Mouse (Mus musculus) 416B (cell line): Measurements from ENCODE around the gene Lrrc61.

ENCODE experiments used
- DNase-seq: peaks from one replicate; pipeline ENCODE4 v3.0.0; 2011; ENCODE audit warnings: low read depth

Gene Lrrc61

GRCm38 (mm10) chr6:48593158-48594042 lies 38.8 kb downstream of the Lrrc61 start, which contains the start of the genes Repin1 and Gm44965:
Repin1 (plus strand) TSS chr6:48593883.
Gm44965 (plus strand) TSS chr6:48593941.
- DNase-seq: peak; percentile 94

GRCm38 (mm10) chr6:48594043-48594738 lies 39.6 kb downstream of the Lrrc61 start:
- DNase-seq: peak; percentile 39

GRCm38 (mm10) chr6:48595278-48595677 lies 40.7 kb downstream of the Lrrc61 start:
- no peak for DNase-seq

GRCm38 (mm10) chr6:48596545-48597232 lies 42.1 kb downstream of the Lrrc61 start:
- DNase-seq: no peak

- DNase-seq: no peak
Measured at GRCm38 (mm10) chr6:48597233-48597625, 42.6 kb downstream of the Lrrc61 start.

GRCm38 (mm10) chr6:48600594-48600993 lies 46.0 kb downstream of the Lrrc61 start:
- DNase-seq: no peak

GRCm38 (mm10) chr6:48601271-48602079 lies 46.9 kb downstream of the Lrrc61 start, which contains the start of gene Zfp775:
Zfp775 (plus strand) TSS chr6:48602063.
- peak; percentile 78 for DNase-seq

GRCm38 (mm10) chr6:48602080-48602741 lies 47.6 kb downstream of the Lrrc61 start:
- peak; percentile 60 for DNase-seq

- DNase-seq: no peak
Measured at GRCm38 (mm10) chr6:48608124-48608523, 53.5 kb downstream of the Lrrc61 start.

GRCm38 (mm10) chr6:48609512-48609911 lies 54.9 kb downstream of the Lrrc61 start:
- DNase-seq: no peak

- no peak for DNase-seq
Measured at GRCm38 (mm10) chr6:48610657-48611056, 56.1 kb downstream of the Lrrc61 start.

- DNase-seq: no peak
Measured at GRCm38 (mm10) chr6:48613464-48613863, 58.9 kb downstream of the Lrrc61 start.

GRCm38 (mm10) chr6:48614756-48615155 lies 60.2 kb downstream of the Lrrc61 start:
- DNase-seq: no peak

GRCm38 (mm10) chr6:48620031-48620430 lies 65.4 kb downstream of the Lrrc61 start:
- DNase-seq: no peak
